Mouse (Mus musculus): ENCODE results near the gene Tnni3k. TPM values are rescaled to one million over a fixed set of nuclear protein-coding genes. Genes with fewer than 3 reads are reported as not detected.

Tnni3k gene
- total RNA-seq, 1 experiment = not detected

DNA sequence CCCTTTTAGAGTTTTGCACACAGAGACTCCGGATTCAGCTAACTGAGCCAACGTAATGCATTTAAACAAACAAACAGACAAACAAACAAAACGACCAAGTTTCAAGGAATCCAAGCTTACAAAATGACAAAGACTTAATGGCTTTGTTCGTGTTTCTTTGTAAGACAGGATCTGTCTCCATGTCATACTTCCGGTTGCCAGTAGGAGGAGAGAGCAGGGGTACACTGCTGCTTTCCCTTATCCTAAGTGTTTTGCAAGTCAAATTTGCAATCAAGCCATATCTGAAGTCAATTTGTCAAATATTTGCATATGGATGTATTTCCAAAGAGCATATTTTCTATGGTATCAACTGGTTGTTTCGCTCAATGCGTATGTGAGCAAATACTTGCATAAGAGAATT lies 20.9 kb downstream of the Tnni3k start:
- H3K36me3 ChIP-seq (ENCODE audit: control insufficient read depth, insufficient read depth, low read length, poor library complexity, severe bottlenecking) = no peaks in the 10 kb centered on the region
- TF ChIP-seq ZNF384 (IDR thresholded peaks at IDR 0.05; ENCODE audit: low read depth, low read length) (no peak), HCFC1 (IDR thresholded peaks at IDR 0.05; ENCODE audit: borderline replicate concordance, insufficient read depth, low read length) (no peak), ZC3H11A (IDR thresholded peaks at IDR 0.05; ENCODE audit: borderline replicate concordance, low read depth, low read length) (no peak), MAFK (IDR thresholded peaks at IDR 0.05; ENCODE audit: insufficient read depth, low read depth, low read length) (no peak)
- DNase-seq (ENCODE audit: low read depth, low spot score) = peak; percentile 27
- H3K9me3 ChIP-seq (ENCODE audit: control insufficient read depth, insufficient read depth, low read depth, low read length) = no peaks in the 10 kb centered on the region
- no peak overlapping the region for H3K4me3 ChIP-seq (ENCODE audit: insufficient read depth in 1 of 2, low read depth in 1 of 2, low read length in 2 of 2, poor library complexity in 1 of 2, severe bottlenecking in 1 of 2)
- H3K9ac ChIP-seq (ENCODE audit: insufficient read depth, low read depth, low read length, poor library complexity, severe bottlenecking) = no peak overlapping the region
- no peak overlapping the region for H3K27ac ChIP-seq (ENCODE audit: insufficient read depth, low read depth, low read length, poor library complexity, severe bottlenecking)
- peaks cover 0 to 2% of the 10 kb centered on the region in 2 experiments; a peak in 1 of 4 replicates for H3K4me1 ChIP-seq (ENCODE audit: control insufficient read depth in 2 of 2, insufficient read depth in 2 of 2, low read length in 2 of 2, poor library complexity in 1 of 2)
- in situ Hi-C loops (cut with MboI; ENCODE audit: low sequenced_read_pairs in 2 of 2, unreplicated experiment in 2 of 2) = no loop called here

DNA sequence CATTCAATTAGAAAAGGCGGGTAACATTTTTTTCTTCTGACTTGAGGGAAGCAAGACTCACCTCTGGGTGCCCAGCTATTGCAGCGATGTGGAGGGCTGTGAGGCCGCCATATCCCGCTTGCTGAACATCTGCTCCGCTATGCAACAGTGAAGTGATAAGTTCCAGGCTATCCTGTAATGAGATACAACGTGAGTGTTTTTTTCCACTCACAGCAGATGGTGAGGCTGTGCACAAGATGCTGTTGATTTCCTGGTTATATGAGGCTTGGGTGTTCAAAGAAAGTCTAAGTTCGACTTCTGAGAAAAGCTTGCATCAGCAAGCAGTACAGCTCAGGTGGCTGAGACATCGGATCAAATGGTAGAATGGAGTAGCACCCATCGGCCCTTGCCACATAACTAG lies 25.0 kb downstream of the Tnni3k start:
- Histone ChIP-seq H3K36me3 (ENCODE audit: control insufficient read depth, insufficient read depth, low read length, poor library complexity, severe bottlenecking) (no peaks in the 10 kb centered on the region), H3K27ac (ENCODE audit: insufficient read depth, low read depth, low read length, poor library complexity, severe bottlenecking) (no peak overlapping the region), H3K9me3 (ENCODE audit: control insufficient read depth, insufficient read depth, low read depth, low read length) (no peaks in the 10 kb centered on the region), H3K4me3 (ENCODE audit: insufficient read depth in 1 of 2, low read depth in 1 of 2, low read length in 2 of 2, poor library complexity in 1 of 2, severe bottlenecking in 1 of 2) (no peak overlapping the region), H3K4me1 (ENCODE audit: control insufficient read depth in 2 of 2, insufficient read depth in 2 of 2, low read length in 2 of 2, poor library complexity in 1 of 2) (no peaks in the 10 kb centered on the region), H3K9ac (ENCODE audit: insufficient read depth, low read depth, low read length, poor library complexity, severe bottlenecking) (no peak overlapping the region)
- in situ Hi-C loops (cut with MboI; ENCODE audit: low sequenced_read_pairs in 2 of 2, unreplicated experiment in 2 of 2) = no loop called here
- TF ChIP-seq ZNF384 (IDR thresholded peaks at IDR 0.05; ENCODE audit: low read depth, low read length) (no peak), CHD2 (IDR thresholded peaks at IDR 0.05; ENCODE audit: low read depth, low read length) (no peak), ZC3H11A (IDR thresholded peaks at IDR 0.05; ENCODE audit: borderline replicate concordance, low read depth, low read length) (no peak), HCFC1 (IDR thresholded peaks at IDR 0.05; ENCODE audit: borderline replicate concordance, insufficient read depth, low read length) (no peak), MAFK (IDR thresholded peaks at IDR 0.05; ENCODE audit: insufficient read depth, low read depth, low read length) (no peak)
- DNase-seq (ENCODE audit: low read depth, low spot score) = no peak

DNA sequence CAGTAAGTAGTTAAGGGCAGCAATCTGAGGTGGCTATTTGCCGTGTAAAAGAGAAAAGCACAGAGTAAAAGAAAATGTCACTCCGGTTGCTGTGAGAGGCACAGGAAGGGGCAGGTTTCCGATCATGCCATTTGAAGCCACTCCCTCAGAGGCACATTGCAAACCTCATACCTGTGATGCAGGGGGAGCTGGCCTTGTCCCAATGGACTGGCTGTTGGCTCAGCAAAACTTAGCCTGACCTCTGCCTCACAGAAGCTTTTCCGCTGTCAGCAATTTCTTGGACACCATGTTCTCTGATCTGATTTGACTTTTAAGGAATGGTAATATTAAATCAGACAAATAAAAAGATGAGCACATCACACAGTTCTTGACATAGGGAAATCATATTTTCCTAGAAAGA lies 52.4 kb downstream of the Tnni3k start:
- Histone ChIP-seq H3K9ac (ENCODE audit: insufficient read depth, low read depth, low read length, poor library complexity, severe bottlenecking) (no peak overlapping the region), H3K9me3 (ENCODE audit: control insufficient read depth, insufficient read depth, low read depth, low read length) (no peaks in the 10 kb centered on the region), H3K27ac (ENCODE audit: insufficient read depth, low read depth, low read length, poor library complexity, severe bottlenecking) (no peak overlapping the region), H3K4me1 (ENCODE audit: control insufficient read depth in 2 of 2, insufficient read depth in 2 of 2, low read length in 2 of 2, poor library complexity in 1 of 2) (no peaks in the 10 kb centered on the region), H3K4me3 (ENCODE audit: insufficient read depth in 1 of 2, low read depth in 1 of 2, low read length in 2 of 2, poor library complexity in 1 of 2, severe bottlenecking in 1 of 2) (no peak overlapping the region), H3K36me3 (ENCODE audit: control insufficient read depth, insufficient read depth, low read length, poor library complexity, severe bottlenecking) (no peaks in the 10 kb centered on the region)
- in situ Hi-C loops (cut with MboI; ENCODE audit: low sequenced_read_pairs in 2 of 2, unreplicated experiment in 2 of 2) = no loop called here
- DNase-seq (ENCODE audit: low read depth, low spot score) = no peak
- TF ChIP-seq HCFC1 (IDR thresholded peaks at IDR 0.05; ENCODE audit: borderline replicate concordance, insufficient read depth, low read length) = no peak
- TF ChIP-seq ZC3H11A (IDR thresholded peaks at IDR 0.05; ENCODE audit: borderline replicate concordance, low read depth, low read length) = no peak
- TF ChIP-seq MAFK (IDR thresholded peaks at IDR 0.05; ENCODE audit: insufficient read depth, low read depth, low read length) = no peak
- no peak for TF ChIP-seq ZNF384 (IDR thresholded peaks at IDR 0.05; ENCODE audit: low read depth, low read length)
- no peak for TF ChIP-seq CHD2 (IDR thresholded peaks at IDR 0.05; ENCODE audit: low read depth, low read length)

DNA sequence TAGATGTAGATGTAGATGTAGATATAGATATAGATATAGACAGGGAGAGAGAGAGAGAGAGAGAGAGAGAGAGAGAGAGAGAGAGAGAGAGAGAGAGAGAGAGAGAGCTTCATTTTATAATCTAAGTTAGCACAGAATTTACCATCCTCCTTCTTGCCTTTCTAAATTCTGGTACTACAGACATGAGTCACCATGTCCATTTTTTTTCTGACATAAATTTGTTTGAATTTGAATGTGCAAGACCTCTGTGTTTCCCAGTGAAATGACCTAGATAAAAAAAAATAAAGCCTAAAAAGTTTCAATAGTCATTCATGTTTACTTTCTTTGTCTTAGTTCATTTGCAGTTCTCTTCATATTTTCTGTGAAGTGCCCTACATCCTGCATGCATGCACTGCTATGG lies 54.2 kb downstream of the Tnni3k start:
- Histone ChIP-seq H3K9me3 (ENCODE audit: control insufficient read depth, insufficient read depth, low read depth, low read length) (no peaks in the 10 kb centered on the region), H3K4me3 (ENCODE audit: insufficient read depth in 1 of 2, low read depth in 1 of 2, low read length in 2 of 2, poor library complexity in 1 of 2, severe bottlenecking in 1 of 2) (no peak overlapping the region), H3K4me1 (ENCODE audit: control insufficient read depth in 2 of 2, insufficient read depth in 2 of 2, low read length in 2 of 2, poor library complexity in 1 of 2) (no peaks in the 10 kb centered on the region), H3K9ac (ENCODE audit: insufficient read depth, low read depth, low read length, poor library complexity, severe bottlenecking) (no peak overlapping the region), H3K36me3 (ENCODE audit: control insufficient read depth, insufficient read depth, low read length, poor library complexity, severe bottlenecking) (no peaks in the 10 kb centered on the region), H3K27ac (ENCODE audit: insufficient read depth, low read depth, low read length, poor library complexity, severe bottlenecking) (no peak overlapping the region)
- no peak for DNase-seq (ENCODE audit: low read depth, low spot score)
- in situ Hi-C loops (cut with MboI; ENCODE audit: low sequenced_read_pairs in 2 of 2, unreplicated experiment in 2 of 2) = no loop called here
- TF ChIP-seq HCFC1 (IDR thresholded peaks at IDR 0.05; ENCODE audit: borderline replicate concordance, insufficient read depth, low read length) (no peak), CHD2 (IDR thresholded peaks at IDR 0.05; ENCODE audit: low read depth, low read length) (no peak), MAFK (IDR thresholded peaks at IDR 0.05; ENCODE audit: insufficient read depth, low read depth, low read length) (no peak), ZC3H11A (IDR thresholded peaks at IDR 0.05; ENCODE audit: borderline replicate concordance, low read depth, low read length) (no peak), ZNF384 (IDR thresholded peaks at IDR 0.05; ENCODE audit: low read depth, low read length) (no peak)

DNA sequence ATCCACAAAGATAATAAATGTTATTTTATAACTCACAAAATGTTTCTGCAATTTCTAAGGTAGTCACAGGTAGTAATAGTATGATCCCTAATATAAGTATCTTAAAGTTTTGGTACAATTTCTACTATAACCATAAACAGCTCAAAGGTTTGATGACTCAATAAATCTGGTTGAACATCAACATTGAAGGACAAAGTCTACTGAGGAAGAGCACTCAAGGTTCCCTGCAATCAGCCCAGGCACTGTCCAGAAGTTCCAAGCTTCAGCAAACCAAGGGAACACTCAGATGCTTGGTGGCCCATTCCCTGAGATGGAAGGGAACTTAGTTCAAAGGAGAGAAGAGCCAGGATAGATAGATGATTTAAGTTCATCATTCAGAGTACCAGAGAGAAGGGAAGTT lies 62.5 kb downstream of the Tnni3k start:
- in situ Hi-C loops (cut with MboI; ENCODE audit: low sequenced_read_pairs in 2 of 2, unreplicated experiment in 2 of 2) = no loop called here
- TF ChIP-seq HCFC1 (IDR thresholded peaks at IDR 0.05; ENCODE audit: borderline replicate concordance, insufficient read depth, low read length) = no peak
- TF ChIP-seq MAFK (IDR thresholded peaks at IDR 0.05; ENCODE audit: insufficient read depth, low read depth, low read length) = no peak
- no peak for TF ChIP-seq ZNF384 (IDR thresholded peaks at IDR 0.05; ENCODE audit: low read depth, low read length)
- TF ChIP-seq ZC3H11A (IDR thresholded peaks at IDR 0.05; ENCODE audit: borderline replicate concordance, low read depth, low read length) = no peak
- no peak for TF ChIP-seq CHD2 (IDR thresholded peaks at IDR 0.05; ENCODE audit: low read depth, low read length)
- Histone ChIP-seq H3K9ac (ENCODE audit: insufficient read depth, low read depth, low read length, poor library complexity, severe bottlenecking) (no peak overlapping the region), H3K9me3 (ENCODE audit: control insufficient read depth, insufficient read depth, low read depth, low read length) (no peaks in the 10 kb centered on the region), H3K4me1 (ENCODE audit: control insufficient read depth in 2 of 2, insufficient read depth in 2 of 2, low read length in 2 of 2, poor library complexity in 1 of 2) (no peaks in the 10 kb centered on the region), H3K27ac (ENCODE audit: insufficient read depth, low read depth, low read length, poor library complexity, severe bottlenecking) (no peak overlapping the region), H3K4me3 (ENCODE audit: insufficient read depth in 1 of 2, low read depth in 1 of 2, low read length in 2 of 2, poor library complexity in 1 of 2, severe bottlenecking in 1 of 2) (no peak overlapping the region), H3K36me3 (ENCODE audit: control insufficient read depth, insufficient read depth, low read length, poor library complexity, severe bottlenecking) (no peaks in the 10 kb centered on the region)
- DNase-seq (ENCODE audit: low read depth, low spot score) = no peak
